Mouse (Mus musculus) megakaryocyte, embryonic 14.5 days (primary cell): ENCODE results near the gene Pax1. TPM values are rescaled to one million over a fixed set of nuclear protein-coding genes. Genes with fewer than 3 reads are reported as not detected.

ENCODE experiments used
- H3K27me3 ChIP-seq: replicated peaks from 2 replicates; pipeline ENCODE3; 2012; ENCODE audit warnings: inconsistent platforms
- H3K36me3 ChIP-seq: replicated peaks from 2 replicates; pipeline ENCODE3; 2012; ENCODE audit warnings: low read length, inconsistent platforms, mixed read lengths
- H3K4me1 ChIP-seq: 2 replicates; pipeline ENCODE4 v1.6.1; 2012; ENCODE audit warnings: inconsistent platforms
- H3K4me3 ChIP-seq: replicated peaks from 2 replicates; pipeline ENCODE3; 2012; ENCODE audit warnings: moderate library complexity, mild to moderate bottlenecking, inconsistent platforms
- H3K9me3 ChIP-seq: 2 replicates; pipeline ENCODE4 v1.6.1; 2012; ENCODE audit warnings: inconsistent platforms
- FLI1 ChIP-seq: IDR thresholded peaks from 2 replicates; pipeline ENCODE4 v1.6.1; 2012; ENCODE audit warnings: low read length, inconsistent platforms, mixed read lengths
- GATA1 ChIP-seq: IDR thresholded peaks from 3 replicates; pipeline ENCODE4 v1.6.1; 2012; ENCODE audit warnings: mixed read lengths, low read length, inconsistent platforms, borderline replicate concordance
- polyA plus RNA-seq: library from polyadenylated mRNA; stranded (reverse); fragments of >175 nt; gene quantifications from 2 replicates; pipeline ENCODE4 v1.2.3, GENCODE M21; 2012; ENCODE audit warnings: low replicate concordance; ENCODE audit not compliant: insufficient read depth

The Pax1 gene
- polyA plus RNA-seq, 1 experiment: not detected

DNA sequence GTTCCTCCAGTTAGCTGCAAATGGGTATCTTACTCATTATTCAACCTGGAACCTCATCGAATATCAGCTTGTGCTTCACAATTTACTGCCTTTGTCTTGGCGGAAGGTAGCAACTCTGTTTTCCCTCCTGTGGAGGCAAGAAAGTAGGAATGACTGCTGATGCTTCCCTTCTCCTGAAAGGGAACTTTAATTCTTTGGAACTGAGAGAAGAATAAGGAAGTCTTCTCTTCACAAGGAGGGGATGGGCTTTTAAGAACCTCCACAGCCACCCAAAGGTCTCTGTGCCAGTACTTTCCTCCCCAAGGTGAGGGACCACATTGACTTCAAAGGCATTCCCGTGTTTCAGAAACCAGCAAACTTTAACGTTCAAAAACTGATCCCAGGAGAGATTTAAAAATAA lies 10.1 kb downstream of the Pax1 start:
- Histone ChIP-seq H3K4me3 (no peak overlapping the region), H3K4me1 (peaks cover 11% of the 10 kb centered on the region), H3K36me3 (no peaks in the 10 kb centered on the region), H3K27me3 (peaks cover 73% of the 10 kb centered on the region), H3K9me3 (peaks cover 19% of the 10 kb centered on the region)
- TF ChIP-seq FLI1: no peak
- TF ChIP-seq GATA1: no peak

DNA sequence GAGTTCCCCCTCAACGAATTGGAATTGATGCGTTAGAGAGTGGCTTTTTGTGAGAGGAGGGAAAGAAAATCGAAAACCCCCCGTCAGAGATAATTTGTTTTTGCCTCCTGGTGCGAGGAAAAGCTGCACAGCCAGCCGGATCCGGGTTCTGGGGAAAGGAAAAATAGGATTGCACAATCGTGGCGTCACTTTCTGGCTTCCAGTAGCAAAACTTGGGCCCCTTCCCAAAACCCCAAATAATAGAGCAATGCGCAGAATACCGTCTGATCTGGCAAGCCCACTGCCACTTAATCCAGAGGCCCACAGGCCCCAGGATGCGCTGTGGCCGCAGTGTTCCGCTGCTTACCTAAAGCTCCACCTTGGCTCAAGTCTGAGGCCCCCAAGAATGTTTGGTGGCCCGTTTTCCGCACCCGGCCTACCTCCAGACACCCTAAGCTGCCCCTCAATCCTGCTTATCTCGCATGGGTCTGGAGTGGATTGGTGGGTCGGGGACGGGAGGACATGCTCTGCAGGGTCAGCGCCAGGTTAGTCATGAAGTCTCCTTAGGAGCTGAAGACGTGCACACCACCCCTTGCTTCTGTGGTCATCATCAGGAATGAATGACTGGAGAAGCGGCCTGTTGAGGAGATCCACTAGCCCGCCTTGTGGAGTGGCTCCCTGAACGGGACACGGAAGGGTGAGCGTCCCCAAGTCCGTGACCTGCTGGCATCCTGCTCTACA lies 11.4 kb downstream of the Pax1 start:
- peak overlapping the region; percentile 21 for H3K4me3 ChIP-seq
- TF ChIP-seq FLI1 (no peak), GATA1 (no peak)
- H3K27me3 ChIP-seq: peaks cover 65% of the 10 kb centered on the region
- H3K4me1 ChIP-seq: peaks cover 8% of the 10 kb centered on the region
- no peaks in the 10 kb centered on the region for H3K36me3 ChIP-seq
- H3K9me3 ChIP-seq: peaks cover 7% of the 10 kb centered on the region

DNA sequence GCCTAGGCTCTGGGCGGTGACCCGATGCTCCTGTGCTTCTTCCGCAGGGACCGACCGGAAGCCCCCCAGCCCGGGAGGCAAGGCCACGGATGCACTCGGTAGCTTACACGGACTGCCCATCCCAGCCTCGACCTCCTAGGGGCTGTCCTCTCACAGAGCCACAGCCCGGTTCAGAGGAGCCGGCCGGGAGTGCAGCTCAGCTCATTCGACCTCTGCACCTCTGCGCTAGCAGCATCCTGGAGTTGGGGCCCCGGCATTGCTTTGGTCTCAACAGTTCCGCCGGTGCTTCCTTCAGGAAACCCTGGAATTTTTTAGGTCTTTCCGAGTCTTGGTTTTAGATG lies 11.9 kb downstream of the Pax1 start:
- Histone ChIP-seq H3K4me3 (peak overlapping the region; percentile 21), H3K27me3 (peaks cover 61% of the 10 kb centered on the region)
- no peak for TF ChIP-seq GATA1
- no peak for TF ChIP-seq FLI1

DNA sequence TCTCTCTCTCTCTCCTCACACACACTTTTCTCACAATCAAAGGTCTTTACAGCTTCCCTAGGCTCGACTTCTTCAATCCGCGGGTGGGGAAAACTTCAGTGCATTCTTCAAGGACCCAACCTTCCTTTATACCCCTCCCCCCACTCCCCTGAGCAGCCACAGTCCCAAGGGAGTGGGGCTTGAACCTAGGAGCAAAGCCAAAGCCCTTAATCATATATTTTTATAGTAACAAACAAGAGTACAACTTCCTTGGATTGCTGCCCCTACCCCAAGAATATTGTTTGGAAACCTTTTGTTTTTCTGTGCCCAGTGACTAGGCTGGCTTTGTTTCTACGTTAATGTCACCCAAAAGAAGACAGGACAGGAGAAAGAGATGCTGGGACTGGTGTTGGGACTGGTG lies 12.5 kb downstream of the Pax1 start:
- no peak for TF ChIP-seq FLI1
- no peak for TF ChIP-seq GATA1
- H3K4me1 ChIP-seq: peaks cover 4% of the 10 kb centered on the region; the same call in 1 of the 2 replicates
- peaks cover 61% of the 10 kb centered on the region for H3K27me3 ChIP-seq
- H3K4me3 ChIP-seq: no peak overlapping the region
- peaks cover 6% of the 10 kb centered on the region for H3K9me3 ChIP-seq
- H3K36me3 ChIP-seq: no peaks in the 10 kb centered on the region

More for the DNA sequence above, 11.9 kb downstream of the Pax1 start:
- Histone ChIP-seq H3K4me1 (peaks cover 4% of the 10 kb centered on the region; the same call in 1 of the 2 replicates), H3K36me3 (no peaks in the 10 kb centered on the region), H3K9me3 (peaks cover 6% of the 10 kb centered on the region)

DNA sequence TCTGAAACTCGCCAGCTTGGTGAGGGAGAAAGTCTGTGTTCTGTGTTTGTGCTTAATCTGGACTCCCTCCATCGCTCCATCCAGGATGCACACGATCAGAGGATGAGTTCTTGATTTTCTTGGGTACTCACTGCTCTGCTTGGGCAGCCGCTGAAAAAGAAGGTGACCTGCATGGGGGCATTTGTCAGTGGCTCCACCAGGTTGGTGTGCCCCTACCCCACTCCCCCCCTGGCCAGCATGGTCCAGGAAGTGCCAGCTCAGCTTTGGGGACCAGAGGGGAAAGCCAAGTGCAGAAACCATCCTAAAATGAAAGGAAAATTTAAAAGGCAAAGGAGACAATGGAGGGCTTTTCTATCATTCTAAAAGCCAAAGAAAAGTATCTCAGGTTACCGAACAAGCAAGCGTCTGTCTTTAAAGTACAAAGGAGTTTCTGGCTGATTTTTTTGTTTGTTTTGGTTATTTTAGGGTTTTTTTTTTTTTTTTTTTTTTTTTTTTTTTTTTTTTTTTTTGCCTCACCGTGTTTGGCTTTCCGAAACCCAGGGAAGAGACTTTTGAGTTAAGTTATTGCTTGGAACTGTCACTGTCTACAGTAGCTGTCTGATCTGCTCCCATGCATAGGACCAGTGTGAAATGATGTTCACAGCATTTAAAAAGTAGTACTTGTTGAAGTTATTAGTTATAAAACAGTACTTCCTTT lies 13.4 kb downstream of the Pax1 start:
- peaks cover 51% of the 10 kb centered on the region for H3K27me3 ChIP-seq
- peaks cover 6% of the 10 kb centered on the region for H3K9me3 ChIP-seq
- H3K36me3 ChIP-seq: no peaks in the 10 kb centered on the region
- no peak overlapping the region for H3K4me3 ChIP-seq
- TF ChIP-seq FLI1 (no peak), GATA1 (no peak)
- peaks cover 4% of the 10 kb centered on the region; the same call in 1 of the 2 replicates for H3K4me1 ChIP-seq

DNA sequence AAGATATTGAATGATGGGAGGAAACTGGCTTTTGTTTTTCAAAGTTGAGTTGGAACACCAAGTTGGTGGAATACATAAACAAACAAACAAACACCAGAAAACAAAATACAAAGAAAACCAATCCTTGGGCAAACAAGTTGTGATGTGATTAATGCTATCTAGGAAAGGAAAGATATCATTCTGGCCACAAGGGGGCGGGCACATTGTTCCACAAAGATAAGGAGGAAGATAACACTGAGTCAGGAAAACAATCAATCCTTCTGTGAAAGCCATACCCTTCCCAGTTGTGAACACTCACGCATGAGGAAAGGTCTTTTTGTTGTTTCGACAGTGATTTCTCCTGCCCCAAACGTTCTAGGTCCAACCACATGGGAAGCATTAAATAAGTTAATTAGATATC lies 17.2 kb downstream of the Pax1 start:
- Histone ChIP-seq H3K27me3 (peaks cover 19% of the 10 kb centered on the region), H3K36me3 (no peaks in the 10 kb centered on the region)
- TF ChIP-seq FLI1: no peak
- no peak for TF ChIP-seq GATA1

DNA sequence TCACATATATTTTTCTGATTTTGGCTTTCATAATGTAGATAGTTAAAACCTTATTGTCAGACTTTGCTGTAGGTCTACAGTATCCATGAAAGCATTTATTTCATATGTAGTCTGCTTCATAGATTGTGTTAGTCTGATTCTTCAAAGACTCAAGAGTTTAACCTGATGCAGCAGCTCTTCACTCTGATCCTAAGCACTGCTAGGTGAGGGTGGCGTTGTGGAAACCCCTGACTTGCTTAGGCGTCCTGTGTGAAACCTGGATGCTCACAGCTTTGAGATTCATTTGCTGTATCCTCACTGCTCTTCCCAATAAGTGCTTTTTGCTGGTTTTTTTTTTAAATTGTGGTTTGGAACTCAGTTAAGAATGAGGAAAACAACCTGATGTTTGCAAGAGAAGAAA lies 21.6 kb downstream of the Pax1 start:
- Histone ChIP-seq H3K9me3 (peaks cover 7% of the 10 kb centered on the region; the same call in 1 of the 2 replicates), H3K4me3 (no peak overlapping the region), H3K36me3 (no peaks in the 10 kb centered on the region), H3K4me1 (no peaks in the 10 kb centered on the region), H3K27me3 (no peaks in the 10 kb centered on the region)
- TF ChIP-seq FLI1 (no peak), GATA1 (no peak)

More for the DNA sequence above, 17.2 kb downstream of the Pax1 start:
- Histone ChIP-seq H3K9me3 (peaks cover 3% of the 10 kb centered on the region; the same call in 1 of the 2 replicates), H3K4me1 (no peaks in the 10 kb centered on the region), H3K4me3 (no peak overlapping the region)

DNA sequence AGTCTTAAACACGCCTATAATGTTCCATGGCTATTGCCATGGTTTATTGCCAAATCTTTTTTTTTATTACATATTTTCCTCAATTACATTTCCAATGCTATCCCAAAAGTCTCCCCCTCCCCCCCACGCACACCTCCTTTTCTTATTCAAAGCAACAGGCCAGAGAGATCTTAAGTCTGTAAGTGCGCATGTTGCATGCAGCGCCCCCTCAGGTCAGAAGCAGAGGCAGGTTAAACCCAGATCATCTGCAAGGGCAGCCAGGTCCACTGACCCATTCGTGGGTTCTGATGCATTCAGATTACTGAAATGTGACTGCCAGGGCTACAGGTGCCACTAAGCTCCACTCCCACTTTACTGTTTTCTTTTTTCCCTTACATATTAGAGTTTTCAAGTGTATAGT lies 25.2 kb downstream of the Pax1 start:
- H3K27me3 ChIP-seq: no peaks in the 10 kb centered on the region
- no peak for TF ChIP-seq FLI1
- no peak for TF ChIP-seq GATA1
- peaks cover 7% of the 10 kb centered on the region; the same call in 1 of the 2 replicates for H3K9me3 ChIP-seq
- H3K4me1 ChIP-seq: no peaks in the 10 kb centered on the region
- no peaks in the 10 kb centered on the region for H3K36me3 ChIP-seq
- no peak overlapping the region for H3K4me3 ChIP-seq

DNA sequence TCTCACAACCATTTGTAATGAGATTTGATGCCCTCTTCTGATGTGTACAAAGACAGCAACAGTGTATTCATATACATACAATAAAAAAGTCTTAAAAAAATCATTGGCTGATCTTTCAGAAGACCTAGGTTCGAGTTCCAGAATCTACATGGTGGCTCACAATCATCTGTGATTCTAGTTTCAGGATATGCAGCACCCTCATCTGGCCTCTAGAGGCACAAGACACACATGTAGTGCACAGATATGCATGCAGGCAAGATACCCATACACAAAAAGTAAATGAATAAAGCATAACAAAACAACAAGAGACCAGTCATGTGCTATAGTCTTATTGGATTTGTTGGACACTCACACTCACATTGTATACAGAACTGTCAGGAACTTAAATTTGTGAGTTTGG lies 47.6 kb downstream of the Pax1 start:
- TF ChIP-seq GATA1: no peak
- TF ChIP-seq FLI1: no peak
- Histone ChIP-seq H3K4me1 (no peaks in the 10 kb centered on the region), H3K9me3 (no peaks in the 10 kb centered on the region), H3K27me3 (no peaks in the 10 kb centered on the region), H3K36me3 (no peaks in the 10 kb centered on the region), H3K4me3 (no peak overlapping the region)

DNA sequence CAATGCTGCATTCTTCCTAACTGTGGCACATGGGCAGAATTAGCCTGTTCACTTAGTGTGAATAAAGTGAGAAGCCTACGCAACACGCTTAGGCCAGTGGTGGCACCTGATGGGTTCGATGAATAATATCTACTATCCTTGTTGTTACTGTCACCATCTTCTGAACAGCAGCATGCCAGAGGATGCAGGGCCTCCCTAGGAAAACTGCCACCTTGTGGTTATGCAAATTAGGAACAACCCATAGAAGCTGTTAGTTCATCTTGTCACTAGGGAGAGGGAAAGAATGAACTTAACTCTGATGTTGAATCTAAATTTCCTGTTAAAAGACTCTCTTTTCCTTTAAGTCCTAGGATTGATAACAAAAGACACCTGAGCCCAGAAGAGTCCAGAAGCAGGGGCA lies 53.3 kb downstream of the Pax1 start:
- Histone ChIP-seq H3K27me3 (no peaks in the 10 kb centered on the region), H3K4me3 (no peak overlapping the region), H3K9me3 (no peaks in the 10 kb centered on the region), H3K36me3 (no peaks in the 10 kb centered on the region), H3K4me1 (no peaks in the 10 kb centered on the region)
- TF ChIP-seq GATA1: no peak
- no peak for TF ChIP-seq FLI1
